Mouse (Mus musculus) C2C12 (cell line): ENCODE data around the gene Atxn7. TPM values are rescaled to one million over a fixed set of nuclear protein-coding genes. Genes with fewer than 3 reads are reported as not detected.

ENCODE experiments used
- H3K27me3 ChIP-seq: one replicate; pipeline ENCODE4 v1.6.1; 2011; ENCODE audit not compliant: control insufficient read depth, insufficient read depth, insufficient read length
- H3K36me3 ChIP-seq: one replicate; pipeline ENCODE4 v1.6.1; 2011; ENCODE audit not compliant: control insufficient read depth, insufficient read depth
- H3K4me3 ChIP-seq: one replicate; pipeline ENCODE4 v1.5.1; 2011; ENCODE audit warnings: mild to moderate bottlenecking, control low read depth; ENCODE audit not compliant: poor library complexity, insufficient read depth, severe bottlenecking
- H3K79me2 ChIP-seq: one replicate; pipeline ENCODE4 v1.6.1; 2011; ENCODE audit not compliant: control insufficient read depth, insufficient read depth
- H3K79me3 ChIP-seq: one replicate; pipeline ENCODE4 v1.6.1; 2011; ENCODE audit warnings: low read depth, control low read depth
- H3ac ChIP-seq: one replicate; pipeline ENCODE3; 2011; ENCODE audit warnings: low read depth; ENCODE audit not compliant: control insufficient read depth, insufficient read length
- CEBPB ChIP-seq: IDR thresholded peaks from one replicate; pipeline ENCODE4 v1.6.1; 2011; ENCODE audit warnings: low read depth, mild to moderate bottlenecking, control low read depth, moderate library complexity
- CTCF ChIP-seq: IDR thresholded peaks from one replicate; pipeline ENCODE4 v1.5.1; 2011; ENCODE audit not compliant: control insufficient read depth, insufficient read depth, insufficient read length
- FOSL1 ChIP-seq: IDR thresholded peaks from one replicate; pipeline ENCODE4 v1.8.0; 2011; ENCODE audit warnings: mild to moderate bottlenecking, low read length; ENCODE audit not compliant: poor library complexity, insufficient read depth, severe bottlenecking
- MAX ChIP-seq: IDR thresholded peaks from one replicate; pipeline ENCODE4 v1.6.1; 2011; ENCODE audit warnings: mild to moderate bottlenecking, control low read depth
- MYOD1 ChIP-seq: IDR thresholded peaks from one replicate; pipeline ENCODE4 v1.6.1; 2011; ENCODE audit warnings: low read depth; ENCODE audit not compliant: control insufficient read depth, insufficient read length
- MYOG ChIP-seq: IDR thresholded peaks from one replicate; pipeline ENCODE4 v1.6.1; 2011; ENCODE audit not compliant: control insufficient read depth, insufficient read length; ENCODE audit errors: extremely low read depth
- USF1 ChIP-seq: IDR thresholded peaks from one replicate; pipeline ENCODE4 v1.6.1; 2011; ENCODE audit warnings: low read depth, mild to moderate bottlenecking, control low read depth, moderate library complexity
- polyA plus RNA-seq: library from polyadenylated mRNA; unstranded; fragments of >200 nt; fragmentation: generic; extraction: Trizol; gene quantifications from one replicate; pipeline ENCODE4 v1.2.1, GENCODE M21; 2012; ENCODE audit warnings: missing spikeins

The Atxn7 gene
- polyA plus RNA-seq, 1 experiment, result 1.9 TPM

GRCm38 (mm10) chr14:14014636-14015375, 53.6 kb downstream of the Atxn7 start:
- Histone ChIP-seq H3ac (no peak overlapping the region), H3K4me3 (no peak overlapping the region), H3K36me3 (peaks cover 9% of the 10 kb centered on the region), H3K27me3 (no peaks in the 10 kb centered on the region), H3K79me3 (no peaks in the 10 kb centered on the region), H3K79me2 (peaks cover 13% of the 10 kb centered on the region)
- no peak for TF ChIP-seq CTCF
- no peak for TF ChIP-seq MYOG
- TF ChIP-seq USF1, result no peak
- no peak for TF ChIP-seq FOSL1
- no peak for TF ChIP-seq MYOD1
- TF ChIP-seq MAX, result no peak
- TF ChIP-seq CEBPB, result no peak

DNA sequence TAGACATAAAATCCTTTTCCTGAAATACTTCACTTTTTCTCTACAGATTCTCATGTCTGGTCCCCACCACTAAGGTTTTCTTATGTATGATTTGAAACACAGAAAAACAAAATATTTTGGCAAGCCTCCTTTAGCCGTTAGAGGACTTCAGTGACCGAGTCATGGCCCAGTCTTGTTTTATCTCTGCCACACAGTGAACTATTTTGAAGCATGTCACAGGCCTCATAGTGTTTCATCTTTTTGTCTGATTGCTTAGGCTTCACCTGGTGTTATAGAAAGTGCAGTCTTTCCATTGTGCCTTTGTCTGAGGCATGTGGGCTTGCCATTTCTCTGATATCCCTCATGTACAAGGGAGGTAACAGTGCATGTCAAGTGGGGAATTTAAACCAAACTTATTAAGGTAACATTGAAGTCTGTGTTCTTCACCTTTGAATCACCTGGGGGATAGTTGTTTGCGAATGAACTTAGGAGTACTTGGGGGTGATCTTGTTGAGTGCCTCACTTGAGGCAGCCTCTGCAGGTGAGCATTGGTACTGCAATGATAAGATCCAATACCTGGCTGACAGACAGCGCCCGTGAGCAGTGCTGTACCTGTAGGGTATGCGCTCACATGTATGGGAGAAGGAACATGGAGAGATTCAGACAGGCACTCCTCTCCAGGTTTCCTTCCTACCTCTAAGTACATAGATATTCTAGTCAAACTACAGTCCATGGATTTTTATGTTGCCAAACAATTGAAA, 58.1 kb downstream of the Atxn7 start:
- H3K4me3 ChIP-seq, result no peak overlapping the region
- no peak overlapping the region for H3ac ChIP-seq
- TF ChIP-seq CTCF (no peak), FOSL1 (no peak), MYOD1 (no peak), CEBPB (no peak), USF1 (no peak), MAX (no peak), MYOG (no peak)
- H3K36me3 ChIP-seq, result peaks cover 14% of the 10 kb centered on the region
- no peaks in the 10 kb centered on the region for H3K79me3 ChIP-seq
- no peaks in the 10 kb centered on the region for H3K27me3 ChIP-seq
- peaks cover 17% of the 10 kb centered on the region for H3K79me2 ChIP-seq

- no peak for TF ChIP-seq CEBPB
- TF ChIP-seq MYOG, result no peak
- TF ChIP-seq FOSL1, result no peak
- no peak for TF ChIP-seq MYOD1
- Histone ChIP-seq H3K79me3 (no peaks in the 10 kb centered on the region), H3K36me3 (peaks cover 12% of the 10 kb centered on the region), H3K27me3 (no peaks in the 10 kb centered on the region), H3ac (no peak overlapping the region), H3K79me2 (peaks cover 6% of the 10 kb centered on the region), H3K4me3 (no peak overlapping the region)
These were observed 60.0 kb downstream of the Atxn7 start for GRCm38 (mm10) chr14:14021244-14021643.

- peaks cover 5% of the 10 kb centered on the region for H3K36me3 ChIP-seq
- H3ac ChIP-seq, result no peak overlapping the region
- H3K4me3 ChIP-seq, result no peak overlapping the region
- H3K27me3 ChIP-seq, result no peaks in the 10 kb centered on the region
- H3K79me3 ChIP-seq, result no peaks in the 10 kb centered on the region
- no peaks in the 10 kb centered on the region for H3K79me2 ChIP-seq
- no peak for TF ChIP-seq MAX
- no peak for TF ChIP-seq CTCF
- TF ChIP-seq MYOG, result no peak
- no peak for TF ChIP-seq USF1
- TF ChIP-seq CEBPB, result no peak
- no peak for TF ChIP-seq MYOD1
- TF ChIP-seq FOSL1, result no peak
These were observed 64.6 kb downstream of the Atxn7 start for GRCm38 (mm10) chr14:14025870-14026269.

DNA sequence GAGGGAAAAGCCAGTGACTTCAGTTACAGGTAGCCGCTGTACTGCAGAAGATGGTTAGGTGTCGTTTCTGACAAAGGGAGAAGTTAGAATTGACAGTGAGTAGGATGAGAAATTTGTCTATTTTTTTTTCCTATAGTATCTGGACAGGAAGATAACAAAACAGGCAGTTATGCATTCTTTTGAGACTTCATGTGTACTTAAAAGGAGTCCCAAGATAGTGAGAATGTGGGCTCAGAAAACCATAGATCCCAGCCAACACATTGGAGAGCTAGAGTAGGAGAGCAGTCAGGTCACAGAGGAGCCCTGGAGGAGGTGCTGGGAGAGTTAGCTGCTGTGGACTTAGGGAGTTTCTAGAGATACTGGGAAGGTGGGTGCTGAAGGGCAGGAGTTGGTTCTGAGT, 69.4 kb downstream of the Atxn7 start:
- H3K79me3 ChIP-seq, result peaks cover 2% of the 10 kb centered on the region
- TF ChIP-seq USF1 (no peak), MYOD1 (no peak), CEBPB (no peak), MAX (no peak)
- no peak overlapping the region for H3ac ChIP-seq
- H3K4me3 ChIP-seq, result no peak overlapping the region
- H3K79me2 ChIP-seq, result no peaks in the 10 kb centered on the region
- H3K27me3 ChIP-seq, result no peaks in the 10 kb centered on the region
- peaks cover 17% of the 10 kb centered on the region for H3K36me3 ChIP-seq

DNA sequence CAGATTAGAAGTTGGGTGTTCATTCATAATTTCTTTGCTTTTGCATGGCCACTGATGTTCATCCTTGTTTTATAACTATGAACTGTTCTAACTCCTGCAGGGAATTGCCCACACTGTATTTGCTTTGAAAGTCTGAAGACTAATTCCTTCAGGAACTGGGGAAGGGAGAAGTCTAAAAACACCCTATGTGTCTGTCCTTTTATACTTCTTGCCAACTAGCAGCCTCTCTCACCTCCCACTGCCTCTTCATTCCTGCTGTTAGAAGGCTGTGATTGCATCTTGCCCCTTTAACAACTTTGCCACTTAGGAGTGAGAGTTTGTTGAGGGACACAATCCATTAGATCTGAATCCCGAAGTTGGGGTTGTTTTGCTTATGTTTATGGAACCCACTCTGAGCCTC, 71.6 kb downstream of the Atxn7 start:
- TF ChIP-seq USF1 (no peak), MYOG (no peak), FOSL1 (no peak), MYOD1 (no peak), CEBPB (no peak), MAX (no peak), CTCF (no peak)
- Histone ChIP-seq H3K27me3 (no peaks in the 10 kb centered on the region), H3K4me3 (no peak overlapping the region), H3K36me3 (peaks cover 22% of the 10 kb centered on the region), H3ac (no peak overlapping the region), H3K79me3 (peaks cover 4% of the 10 kb centered on the region), H3K79me2 (no peaks in the 10 kb centered on the region)
